7 mouse cellular contexts compared by ENCODE assay signal in genomic region chr17:56326153-56327147, GRCm38 (mm10). TPM values are rescaled to one million over a fixed set of nuclear protein-coding genes. Genes with fewer than 3 reads are reported as not detected.
DNase-seq lines count a peak whose midpoint lies in the region; ATAC-seq and TF ChIP-seq lines count a peak whose summit lies in the region.

No protein-coding gene starts in this region.

- peak overlapping the region; percentile 68 for H3K4me3 ChIP-seq in lung, embryonic 16.5 days (ENCODE audit: low read length)
- peak overlapping the region; percentile 70 for H3K4me3 ChIP-seq in brown adipose tissue, adult 24 weeks (ENCODE audit: insufficient read depth, low read depth, low read length)
- H3K4me3 ChIP-seq in forebrain, embryonic 12.5 days (replicated peaks) = peak overlapping the region; percentile 84
- H3K4me3 ChIP-seq in limb, embryonic 14.5 days (replicated peaks; ENCODE audit: low read length) = peak overlapping the region; percentile 90
- peak overlapping the region; percentile 91 for H3K4me3 ChIP-seq in neural tube, embryonic 14.5 days (ENCODE audit: low read depth, low read length)

- peaks cover 12% of the 10 kb centered on the region for H3K36me3 ChIP-seq in lung, embryonic 16.5 days (ENCODE audit: control insufficient read depth, insufficient read depth, low read length)
- peaks cover 19% of the 10 kb centered on the region for H3K36me3 ChIP-seq in forebrain, embryonic 12.5 days (replicated peaks)
- peaks cover 19% of the 10 kb centered on the region; the same call in 1 of the 2 replicates for H3K36me3 ChIP-seq in limb, embryonic 14.5 days (ENCODE audit: control insufficient read depth, insufficient read depth, low read length)
- no peaks in the 10 kb centered on the region for H3K36me3 ChIP-seq in neural tube, embryonic 14.5 days (ENCODE audit: control insufficient read depth, insufficient read depth, low read length)

- H3K27me3 ChIP-seq in lung, embryonic 16.5 days (ENCODE audit: control insufficient read depth, insufficient read depth, low read depth, low read length) = no peaks in the 10 kb centered on the region
- no peaks in the 10 kb centered on the region for H3K27me3 ChIP-seq in forebrain, embryonic 12.5 days
- no peaks in the 10 kb centered on the region for H3K27me3 ChIP-seq in limb, embryonic 14.5 days (ENCODE audit: control insufficient read depth, insufficient read depth, low read length)
- no peaks in the 10 kb centered on the region for H3K27me3 ChIP-seq in neural tube, embryonic 14.5 days (ENCODE audit: control insufficient read depth, insufficient read depth, low read length)

- peak overlapping the region; percentile 90 for H3K27ac ChIP-seq in lung, embryonic 16.5 days (ENCODE audit: low read length)
- H3K27ac ChIP-seq in brown adipose tissue, adult 24 weeks (replicated peaks; ENCODE audit: low read depth, low read length) = 0 out of 2 replicates have a peak overlapping the region, but pooled peaks have one; percentile 20
- peak overlapping the region; percentile 94 for H3K27ac ChIP-seq in forebrain, embryonic 12.5 days
- H3K27ac ChIP-seq in limb, embryonic 14.5 days (replicated peaks; ENCODE audit: low read depth, low read length) = peak overlapping the region; percentile 91
- peak overlapping the region; percentile 91 for H3K27ac ChIP-seq in neural tube, embryonic 14.5 days (ENCODE audit: low read depth, low read length)

- H3K9ac ChIP-seq in lung, embryonic 16.5 days (ENCODE audit: low read length) = peak overlapping the region; percentile 77
- peak overlapping the region; percentile 96 for H3K9ac ChIP-seq in forebrain, embryonic 12.5 days
- peak overlapping the region; percentile 90 for H3K9ac ChIP-seq in limb, embryonic 14.5 days (ENCODE audit: low read depth, low read length, severe bottlenecking)
- H3K9ac ChIP-seq in neural tube, embryonic 14.5 days (replicated peaks; ENCODE audit: low read depth, low read length) = peak overlapping the region; percentile 92

- DNase-seq in lung, postnatal 4 days = no peak
- DNase-seq in limb, embryonic 14.5 days (ENCODE audit: low spot score) = peak; percentile 25

- H3K9me3 ChIP-seq in lung, embryonic 16.5 days (ENCODE audit: control insufficient read depth, low read length) = no peaks in the 10 kb centered on the region
- H3K9me3 ChIP-seq in forebrain, embryonic 12.5 days = no peaks in the 10 kb centered on the region
- H3K9me3 ChIP-seq in limb, embryonic 14.5 days (ENCODE audit: control insufficient read depth, low read length) = no peaks in the 10 kb centered on the region
- H3K9me3 ChIP-seq in neural tube, embryonic 14.5 days (ENCODE audit: control insufficient read depth, low read length) = no peaks in the 10 kb centered on the region

- no peak for TF ChIP-seq POLR2A in limb, embryonic 14.5 days (IDR thresholded peaks at IDR 0.05; ENCODE audit: borderline replicate concordance, extremely low read depth, insufficient read depth, insufficient read length)

- WGBS in lung, embryonic 16.5 days = under 1% methylated on average over 61 of the region's 67 CpGs
- 3% methylated on average over 57 of the region's 67 CpGs for WGBS in forebrain, embryonic 12.5 days
- WGBS in limb, embryonic 14.5 days = 4% methylated on average over 41 of the region's 67 CpGs
- under 1% methylated on average over 66 of the region's 67 CpGs for WGBS in neural tube, embryonic 14.5 days

- peak overlapping the region; percentile 92 for H3K4me2 ChIP-seq in lung, embryonic 16.5 days (ENCODE audit: low read depth, low read length)
- H3K4me2 ChIP-seq in forebrain, embryonic 12.5 days = peak overlapping the region; percentile 97
- peak overlapping the region; percentile 91 for H3K4me2 ChIP-seq in limb, embryonic 14.5 days (replicated peaks; ENCODE audit: low read depth, low read length, severe bottlenecking)
- H3K4me2 ChIP-seq in neural tube, embryonic 14.5 days (ENCODE audit: low read depth, low read length) = peak overlapping the region; percentile 86

- peaks cover 12% of the 10 kb centered on the region for H3K4me1 ChIP-seq in lung, embryonic 16.5 days (replicated peaks; ENCODE audit: control insufficient read depth, insufficient read depth, low read length)
- peaks cover 18% of the 10 kb centered on the region for H3K4me1 ChIP-seq in brown adipose tissue, adult 24 weeks (ENCODE audit: control insufficient read depth, insufficient read depth, insufficient read length, low read length)
- H3K4me1 ChIP-seq in forebrain, embryonic 12.5 days = peaks cover 42% of the 10 kb centered on the region
- H3K4me1 ChIP-seq in limb, embryonic 14.5 days (ENCODE audit: control insufficient read depth, insufficient read depth, low read length) = peaks cover 16% of the 10 kb centered on the region
- H3K4me1 ChIP-seq in neural tube, embryonic 14.5 days (ENCODE audit: control insufficient read depth, insufficient read depth, low read length) = peaks cover 33% of the 10 kb centered on the region

- ATAC-seq in lung, embryonic 16.5 days (ENCODE audit: low read depth) = peak; percentile 41
- peak; percentile 57 for ATAC-seq in forebrain, embryonic 12.5 days (ENCODE audit: low FRiP score)
- ATAC-seq in limb, embryonic 14.5 days (ENCODE audit: low FRiP score, low read depth) = peak; percentile 25
- peak; percentile 52 for ATAC-seq in neural tube, embryonic 14.5 days (ENCODE audit: low read depth)
- ATAC-seq in megakaryocyte progenitor cell, adult 5-6 weeks (replicated peaks; ENCODE audit: poor library complexity) = no peak

RNA-seq across cellular contexts. Expression of gene Kdm4b, which starts 0.6 kb away (rescaled TPM):
- polyA plus RNA-seq in lung, embryonic 16.5 days (2015; fragmentation: Nextera tagmentation; extraction: Ambion mirVana) = 26.6 and 28.4 TPM in 2 replicates
- 6.4 and 17.7 TPM in 2 replicates for polyA plus RNA-seq in brown adipose tissue, adult 24 weeks (2012; ENCODE audit: insufficient read depth, insufficient read length, missing spikeins)
- 61.6 and 63.4 TPM in 2 replicates for polyA plus RNA-seq in forebrain, embryonic 12.5 days (2016; fragmentation: Nextera tagmentation; extraction: Ambion mirVana)
- 36.4 and 47.3 TPM in 2 replicates for polyA plus RNA-seq in limb, embryonic 14.5 days (2012; rRNA removed)
- 36.0 and 37.0 TPM in 2 replicates for polyA plus RNA-seq in limb, embryonic 14.5 days (2014; fragmentation: Nextera tagmentation; extraction: Ambion mirVana)
- 58.6 and 66.1 TPM in 2 replicates for polyA plus RNA-seq in neural tube, embryonic 14.5 days (2014; fragmentation: Nextera tagmentation; extraction: Ambion mirVana)
- total RNA-seq in megakaryocyte progenitor cell, adult 5-6 weeks (2015) = 6.7 and 8.5 TPM in 2 replicates
- total RNA-seq in megakaryocyte progenitor cell, adult 5-6 weeks (2017) = 5.9 and 7.3 TPM in 2 replicates

RNA-seq across cellular contexts. Expression of gene Uhrf1, which starts 23.3 kb away (rescaled TPM):
- 124 and 130 TPM in 2 replicates for polyA plus RNA-seq in lung, embryonic 16.5 days (2015; fragmentation: Nextera tagmentation; extraction: Ambion mirVana)
- polyA plus RNA-seq in brown adipose tissue, adult 24 weeks (2012; ENCODE audit: insufficient read depth, insufficient read length, missing spikeins) = 2.7 and 3.3 TPM in 2 replicates
- polyA plus RNA-seq in forebrain, embryonic 12.5 days (2016; fragmentation: Nextera tagmentation; extraction: Ambion mirVana) = 187 and 198 TPM in 2 replicates
- 105 and 116 TPM in 2 replicates for polyA plus RNA-seq in limb, embryonic 14.5 days (2012; rRNA removed)
- polyA plus RNA-seq in limb, embryonic 14.5 days (2014; fragmentation: Nextera tagmentation; extraction: Ambion mirVana) = 89.0 and 93.9 TPM in 2 replicates
- polyA plus RNA-seq in neural tube, embryonic 14.5 days (2014; fragmentation: Nextera tagmentation; extraction: Ambion mirVana) = 5.7 and 9.4 TPM in 2 replicates
- 67.8 and 80.7 TPM in 2 replicates for total RNA-seq in megakaryocyte progenitor cell, adult 5-6 weeks (2015)
- 151 and 160 TPM in 2 replicates for total RNA-seq in megakaryocyte progenitor cell, adult 5-6 weeks (2017)

RNA-seq across cellular contexts. Expression of gene Arrdc5, which starts 26.4 kb away (rescaled TPM):
- not detected in 2 replicates for polyA plus RNA-seq in lung, embryonic 16.5 days (2015; fragmentation: Nextera tagmentation; extraction: Ambion mirVana)
- not detected in 2 replicates for polyA plus RNA-seq in brown adipose tissue, adult 24 weeks (2012; ENCODE audit: insufficient read depth, insufficient read length, missing spikeins)
- polyA plus RNA-seq in forebrain, embryonic 12.5 days (2016; fragmentation: Nextera tagmentation; extraction: Ambion mirVana) = not detected in 2 replicates
- polyA plus RNA-seq in limb, embryonic 14.5 days (2012; rRNA removed) = not detected in 2 replicates
- not detected in 2 replicates for polyA plus RNA-seq in limb, embryonic 14.5 days (2014; fragmentation: Nextera tagmentation; extraction: Ambion mirVana)
- not detected in 2 replicates for polyA plus RNA-seq in neural tube, embryonic 14.5 days (2014; fragmentation: Nextera tagmentation; extraction: Ambion mirVana)
- total RNA-seq in megakaryocyte progenitor cell, adult 5-6 weeks (2015) = not detected in 2 replicates
- total RNA-seq in megakaryocyte progenitor cell, adult 5-6 weeks (2017) = not detected in 2 replicates

RNA-seq across cellular contexts. Expression of gene Plin3, which starts 33.8 kb away (rescaled TPM):
- 87.5 and 90.2 TPM in 2 replicates for polyA plus RNA-seq in lung, embryonic 16.5 days (2015; fragmentation: Nextera tagmentation; extraction: Ambion mirVana)
- polyA plus RNA-seq in brown adipose tissue, adult 24 weeks (2012; ENCODE audit: insufficient read depth, insufficient read length, missing spikeins) = 62.9 and 78.2 TPM in 2 replicates
- polyA plus RNA-seq in forebrain, embryonic 12.5 days (2016; fragmentation: Nextera tagmentation; extraction: Ambion mirVana) = 28.6 and 28.8 TPM in 2 replicates
- polyA plus RNA-seq in limb, embryonic 14.5 days (2012; rRNA removed) = 41.0 and 44.1 TPM in 2 replicates
- polyA plus RNA-seq in limb, embryonic 14.5 days (2014; fragmentation: Nextera tagmentation; extraction: Ambion mirVana) = 90.1 and 90.3 TPM in 2 replicates
- polyA plus RNA-seq in neural tube, embryonic 14.5 days (2014; fragmentation: Nextera tagmentation; extraction: Ambion mirVana) = 6.9 and 13.2 TPM in 2 replicates
- 7.3 and 8.1 TPM in 2 replicates for total RNA-seq in megakaryocyte progenitor cell, adult 5-6 weeks (2015)
- 28.1 TPM in 2 replicates for total RNA-seq in megakaryocyte progenitor cell, adult 5-6 weeks (2017)

RNA-seq across cellular contexts. Expression of gene Ticam1, which starts 49.9 kb away (rescaled TPM):
- 5.5 and 5.7 TPM in 2 replicates for polyA plus RNA-seq in lung, embryonic 16.5 days (2015; fragmentation: Nextera tagmentation; extraction: Ambion mirVana)
- polyA plus RNA-seq in brown adipose tissue, adult 24 weeks (2012; ENCODE audit: insufficient read depth, insufficient read length, missing spikeins) = 9.2 and 10.5 TPM in 2 replicates
- 1.5 and 1.7 TPM in 2 replicates for polyA plus RNA-seq in forebrain, embryonic 12.5 days (2016; fragmentation: Nextera tagmentation; extraction: Ambion mirVana)
- polyA plus RNA-seq in limb, embryonic 14.5 days (2012; rRNA removed) = 12.5 and 16.5 TPM in 2 replicates
- polyA plus RNA-seq in limb, embryonic 14.5 days (2014; fragmentation: Nextera tagmentation; extraction: Ambion mirVana) = 8.2 and 8.7 TPM in 2 replicates
- polyA plus RNA-seq in neural tube, embryonic 14.5 days (2014; fragmentation: Nextera tagmentation; extraction: Ambion mirVana) = 0.92 and 1.7 TPM in 2 replicates
- total RNA-seq in megakaryocyte progenitor cell, adult 5-6 weeks (2015) = 9.0 and 11.4 TPM in 2 replicates
- 3.0 and 4.1 TPM in 2 replicates for total RNA-seq in megakaryocyte progenitor cell, adult 5-6 weeks (2017)

Comparison
In these comparisons a context has a peak if more than half of its experiments do, and no peak if none do; other contexts are left out.
1. H3K27ac ChIP-seq: peak in every context shown above with its lines; median percentile 94 in forebrain, embryonic 12.5 days; 91 in limb, embryonic 14.5 days; 91 in neural tube, embryonic 14.5 days; 90 in lung, embryonic 16.5 days; 20 in brown adipose tissue, adult 24 weeks.